In genomic region chr15:90647011-90647577, GRCm38 (mm10) we compare ENCODE assay signal across 28 mouse cellular contexts. TPM values are rescaled to one million over a fixed set of nuclear protein-coding genes. Genes with fewer than 3 reads are reported as not detected.
DNase-seq lines count a peak whose midpoint lies in the region; ATAC-seq lines count a peak whose summit lies in the region.
"Had no signal": no experiment of that assay in that cellular context is flagged by ENCODE, and none has a peak within 500 bp of the region (broad histone marks: within the 10 kb centered on the region; RNA-seq: fewer than 3 reads in every experiment).

No protein-coding gene starts in this region.

- no peak overlapping the region for H3K9ac ChIP-seq in embryonic facial prominence, embryonic 13.5 days
- H3K9ac ChIP-seq in limb, embryonic 15.5 days = no peak overlapping the region
- H3K9ac ChIP-seq: hindbrain, embryonic 15.5 days; liver, embryonic 15.5 days; lung, embryonic 15.5 days; neural tube, embryonic 13.5 days had no signal

- H3K4me1 ChIP-seq in embryonic facial prominence, embryonic 13.5 days = 0 out of 2 replicates have a peak, but pooled peaks cover 4% of the 10 kb centered on the region
- H3K4me1 ChIP-seq in embryonic facial prominence, embryonic 10.5 days = no peaks in the 10 kb centered on the region
- peaks cover 12% of the 10 kb centered on the region for H3K4me1 ChIP-seq in limb, embryonic 15.5 days
- H3K4me1 ChIP-seq: hindbrain, embryonic 15.5 days; liver, embryonic 15.5 days; lung, embryonic 15.5 days; megakaryocyte, embryonic 14.5 days; neural tube, embryonic 13.5 days had no signal

- no peaks in the 10 kb centered on the region for H3K9me3 ChIP-seq in embryonic facial prominence, embryonic 13.5 days
- H3K9me3 ChIP-seq in embryonic facial prominence, embryonic 10.5 days = 0 out of 2 replicates have a peak, but pooled peaks cover 4% of the 10 kb centered on the region
- H3K9me3 ChIP-seq in limb, embryonic 15.5 days = no peaks in the 10 kb centered on the region
- H3K9me3 ChIP-seq: hindbrain, embryonic 15.5 days; liver, embryonic 15.5 days; lung, embryonic 15.5 days had no signal

- no peak overlapping the region for H3K4me2 ChIP-seq in embryonic facial prominence, embryonic 13.5 days
- H3K4me2 ChIP-seq in limb, embryonic 15.5 days = no peak overlapping the region
- H3K4me2 ChIP-seq: hindbrain, embryonic 15.5 days; liver, embryonic 15.5 days; lung, embryonic 15.5 days; neural tube, embryonic 13.5 days had no signal

- no peak for ATAC-seq in embryonic facial prominence, embryonic 13.5 days (ENCODE audit: insufficient number of reproducible peaks, insufficient read depth, low FRiP score, low TSS enrichment, low read depth)
- ATAC-seq in limb, embryonic 15.5 days (ENCODE audit: insufficient number of reproducible peaks, low FRiP score, low TSS enrichment, low read depth) = peak; percentile 65; the same call in 1 of the 2 replicates
- ATAC-seq: midbrain, embryonic 16.5 days; Patski had no signal

- H3K27me3 ChIP-seq in embryonic facial prominence, embryonic 13.5 days = no peaks in the 10 kb centered on the region
- H3K27me3 ChIP-seq in embryonic facial prominence, embryonic 10.5 days (replicated peaks; ENCODE audit: low read depth, poor library complexity, severe bottlenecking) = no peaks in the 10 kb centered on the region
- H3K27me3 ChIP-seq in limb, embryonic 15.5 days = no peaks in the 10 kb centered on the region
- H3K27me3 ChIP-seq: hindbrain, embryonic 15.5 days; liver, embryonic 15.5 days; lung, embryonic 15.5 days; megakaryocyte, embryonic 14.5 days; neural tube, embryonic 13.5 days; Patski had no signal

- DNase-seq in embryonic facial prominence, embryonic 10.5 days (ENCODE audit: low spot score) = no peak
- DNase-seq in NIH3T3 (ENCODE audit: low read depth) = peak; percentile 12
- peak; percentile 39 for DNase-seq in forelimb bud, embryonic 11.5 days (ENCODE audit: low read depth, low spot score)
- DNase-seq in left cerebral cortex, postnatal 10 days (ENCODE audit: extremely low spot score in 1 of 2, low spot score in 2 of 2) = no peak
- no peak for DNase-seq in urinary bladder, adult 18-20 months (ENCODE audit: low spot score in 2 of 2)
- DNase-seq: adrenal gland, adult 8-10 months; cerebellum, adult 11 months; cerebellum, adult 9-11 months; gastrocnemius, postnatal 25 days; heart, postnatal 36 days; kidney, adult 8-10 months; kidney, postnatal 10 days; liver; lung, postnatal 36 days; retina, postnatal 1 day; right cerebral cortex, postnatal 25 days; thymus, postnatal 25 days had no signal

- no peak overlapping the region for H3K4me3 ChIP-seq in embryonic facial prominence, embryonic 13.5 days
- no peak overlapping the region for H3K4me3 ChIP-seq in embryonic facial prominence, embryonic 10.5 days
- H3K4me3 ChIP-seq in limb, embryonic 15.5 days = no peak overlapping the region
- H3K4me3 ChIP-seq: erythroblast, embryonic 14.5 days; hindbrain, embryonic 15.5 days; liver, embryonic 15.5 days; lung, embryonic 15.5 days; megakaryocyte, embryonic 14.5 days; myocyte; neural tube, embryonic 13.5 days had no signal

- 69% methylated on average over 5 of the region's 5 CpGs for WGBS in embryonic facial prominence, embryonic 13.5 days
- 91% methylated on average over 5 of the region's 5 CpGs for WGBS in embryonic facial prominence, embryonic 10.5 days
- 46% methylated on average over 5 of the region's 5 CpGs for WGBS in limb, embryonic 15.5 days

- H3K36me3 ChIP-seq in embryonic facial prominence, embryonic 13.5 days = 0 out of 2 replicates have a peak, but pooled peaks cover 4% of the 10 kb centered on the region
- 0 out of 2 replicates have a peak, but pooled peaks cover 3% of the 10 kb centered on the region for H3K36me3 ChIP-seq in embryonic facial prominence, embryonic 10.5 days (replicated peaks)
- peaks cover 4% of the 10 kb centered on the region; the same call in 1 of the 2 replicates for H3K36me3 ChIP-seq in limb, embryonic 15.5 days
- H3K36me3 ChIP-seq: liver, embryonic 15.5 days; lung, embryonic 15.5 days; neural tube, embryonic 13.5 days had no signal

- peak overlapping the region; percentile 8; the same call in 1 of the 2 replicates for H3K27ac ChIP-seq in embryonic facial prominence, embryonic 13.5 days
- no peak overlapping the region for H3K27ac ChIP-seq in embryonic facial prominence, embryonic 10.5 days (replicated peaks)
- peak overlapping the region; percentile 57 for H3K27ac ChIP-seq in limb, embryonic 15.5 days
- H3K27ac ChIP-seq: hindbrain, embryonic 15.5 days; liver, embryonic 15.5 days; lung, embryonic 15.5 days; neural tube, embryonic 13.5 days had no signal

- intact Hi-C loops in left cerebral cortex, postnatal 10 days (cut with DNase I) = no loop called here

RNA-seq across cellular contexts. Expression of gene Cpne8, which starts 32.1 kb away (rescaled TPM):
- polyA plus RNA-seq in embryonic facial prominence, embryonic 13.5 days (2015; fragmentation: Nextera tagmentation; extraction: Ambion mirVana) = 19.7 and 20.1 TPM in 2 replicates
- 3.0 and 4.0 TPM in 2 replicates for polyA plus RNA-seq in embryonic facial prominence, embryonic 10.5 days (2016; fragmentation: Nextera tagmentation; extraction: Ambion mirVana)
- polyA plus RNA-seq in limb, embryonic 15.5 days (2015; fragmentation: Nextera tagmentation; extraction: Ambion mirVana) = 15.8 and 20.3 TPM in 2 replicates
- 10 to 100 TPM; 37.8 to 43.6 TPM for total RNA-seq in left cerebral cortex, postnatal 10 days (2021)

Comparison
In these comparisons a context has a peak if more than half of its experiments do, and no peak if none do; other contexts are left out.
1. DNase-seq: peak in NIH3T3 (single experiment) and forelimb bud, embryonic 11.5 days (single experiment); none in embryonic facial prominence, embryonic 10.5 days (single experiment), left cerebral cortex, postnatal 10 days (0 of 2) and urinary bladder, adult 18-20 months (0 of 2).